Mouse (Mus musculus) C2C12 (cell line): ENCODE results near the gene Hoxd10.

ENCODE experiments used
- CEBPB ChIP-seq: IDR thresholded peaks from one replicate; pipeline ENCODE4 v1.6.1; 2011; ENCODE audit warnings: low read depth, mild to moderate bottlenecking, control low read depth, moderate library complexity
- CTCF ChIP-seq: IDR thresholded peaks from one replicate; pipeline ENCODE4 v1.5.1; 2011; ENCODE audit not compliant: control insufficient read depth, insufficient read depth, insufficient read length
- MAX ChIP-seq: IDR thresholded peaks from one replicate; pipeline ENCODE4 v1.6.1; 2011; ENCODE audit warnings: mild to moderate bottlenecking, control low read depth
- MYOD1 ChIP-seq: IDR thresholded peaks from one replicate; pipeline ENCODE4 v1.6.1; 2011; ENCODE audit warnings: low read depth; ENCODE audit not compliant: control insufficient read depth, insufficient read length
- MYOG ChIP-seq: IDR thresholded peaks from one replicate; pipeline ENCODE4 v1.6.1; 2011; ENCODE audit not compliant: control insufficient read depth, insufficient read length; ENCODE audit errors: extremely low read depth
- USF1 ChIP-seq: IDR thresholded peaks from one replicate; pipeline ENCODE4 v1.6.1; 2011; ENCODE audit warnings: low read depth, mild to moderate bottlenecking, control low read depth, moderate library complexity

- TF ChIP-seq CTCF, result no peak
- no peak for TF ChIP-seq MYOD1
- TF ChIP-seq MAX, result no peak
- TF ChIP-seq CEBPB, result no peak
- no peak for TF ChIP-seq USF1
- no peak for TF ChIP-seq MYOG
Measured at GRCm38 (mm10) chr2:74673835-74674425, 17.8 kb upstream of the Hoxd10 start.
